In the genomic region with DNA sequence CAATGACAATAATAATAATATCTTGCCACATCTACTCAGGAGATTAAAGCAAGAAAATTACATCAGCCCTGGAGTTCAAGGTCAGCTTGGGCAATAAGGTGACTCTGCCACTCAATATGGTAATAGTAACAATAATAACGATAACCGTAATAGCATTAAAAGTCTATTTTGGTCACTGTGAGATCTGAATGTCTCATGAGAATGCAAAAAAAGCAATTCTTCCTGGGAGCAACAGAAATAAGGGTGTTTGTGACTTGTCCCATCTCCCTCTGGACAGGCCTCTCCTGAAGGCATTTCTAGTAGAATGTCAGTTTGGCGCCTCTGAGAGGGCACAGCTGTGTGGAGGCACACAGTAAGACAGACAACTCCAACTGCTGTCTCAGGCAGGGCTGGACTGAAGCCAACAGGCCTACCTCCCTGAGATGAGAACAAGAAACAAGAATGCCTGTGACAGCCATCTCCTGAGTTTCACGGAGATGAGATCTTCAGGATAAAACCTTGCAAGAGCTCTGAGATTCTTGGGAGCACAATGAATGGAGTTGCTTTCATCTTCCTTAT, we compare ENCODE assay signal across 18 mouse cellular contexts.
A peak's percentile ranks its signal among the peaks of the same experiment; 100 is the strongest.
DNase-seq lines count a peak whose midpoint lies in the region; ATAC-seq and TF ChIP-seq lines count a peak whose summit lies in the region.
"Had no signal": no experiment of that assay in that cellular context is flagged by ENCODE, and none has a peak within 500 bp of the region (broad histone marks: within the 10 kb centered on the region; RNA-seq: fewer than 3 reads in every experiment).

No protein-coding gene starts in this region.

- peaks cover 19% of the 10 kb centered on the region for H3K4me1 ChIP-seq in lung, embryonic 15.5 days
- no peaks in the 10 kb centered on the region; the same call in 1 of the 2 replicates for H3K4me1 ChIP-seq in cerebellum, adult 2 months (ENCODE audit: control insufficient read depth, insufficient read depth, low read length)

- H3K36me3 ChIP-seq in lung, embryonic 15.5 days: no peaks in the 10 kb centered on the region
- H3K36me3 ChIP-seq: G1E; heart, embryonic 15.5 days had no signal

- H3K27ac ChIP-seq in lung, embryonic 15.5 days: peak overlapping the region; percentile 43
- H3K27ac ChIP-seq in cerebellum, adult 2 months (ENCODE audit: insufficient read depth, low read length): no peak overlapping the region
- H3K27ac ChIP-seq: heart, embryonic 15.5 days; hindbrain, embryonic 14.5 days; liver, embryonic 14.5 days had no signal

- no peak overlapping the region for H3K4me3 ChIP-seq in lung, embryonic 15.5 days
- no peak overlapping the region for H3K4me3 ChIP-seq in cerebellum, adult 2 months (replicated peaks; ENCODE audit: insufficient read depth, low read depth, low read length)
- H3K4me3 ChIP-seq: erythroblast, embryonic 14.5 days; heart, embryonic 15.5 days had no signal

- intact Hi-C loops in heart, postnatal 36 days (cut with DNase I): loop anchor here (2.0 kb wide), 1 partner anchor 418 kb away; no protein-coding TSS in a partner anchor

- no peak for TF ChIP-seq CTCF in cerebellum, adult 2 months (IDR thresholded peaks at IDR 0.05; ENCODE audit: borderline replicate concordance, insufficient read depth, low read depth, low read length)

- no peak for TF ChIP-seq POLR2A in cerebellum, adult 2 months (IDR thresholded peaks at IDR 0.05; ENCODE audit: borderline replicate concordance, insufficient read depth, low read length)

- H3K9ac ChIP-seq in lung, embryonic 15.5 days: no peak overlapping the region
- H3K9ac ChIP-seq: heart, embryonic 15.5 days; hindbrain, embryonic 14.5 days; liver, embryonic 14.5 days had no signal

- 39% methylated on average over 4 of the region's 4 CpGs for whole genome bisulfite sequencing in lung, embryonic 15.5 days
- 90% methylated on average over 4 of the region's 4 CpGs for WGBS in cerebellum, adult 2 months

- peak; percentile 83; the same call in 1 of the 2 replicates for ATAC-seq in lung, embryonic 15.5 days (ENCODE audit: borderline replicate concordance, extremely low read depth, low FRiP score, low TSS enrichment)

- no peaks in the 10 kb centered on the region for H3K27me3 ChIP-seq in lung, embryonic 15.5 days
- H3K27me3 ChIP-seq in cerebellum, adult 2 months (ENCODE audit: control insufficient read depth, insufficient read depth, low read length): no peaks in the 10 kb centered on the region; the same call in 1 of the 2 replicates
- H3K27me3 ChIP-seq: heart, embryonic 15.5 days had no signal

- DNase-seq in heart, postnatal 4 days: peak; percentile 8
- no peak for DNase-seq in heart, postnatal 36 days
- DNase-seq in retina, postnatal 1 day: peak; percentile 53
- no peak for DNase-seq in retina, embryonic 14.5 days (ENCODE audit: low spot score)
- peak; percentile 62 to 86 for DNase-seq in lung, postnatal 4 days
- DNase-seq in cerebellum, adult 2 months: no peak
- DNase-seq: adrenal gland, adult 8-10 months; cerebellum, adult 9-11 months; heart, adult 18-20 months; kidney, adult 11 months; kidney, postnatal 25 days; thymus, adult 2 months had no signal

- H3K9me3 ChIP-seq in lung, embryonic 15.5 days: no peaks in the 10 kb centered on the region
- H3K9me3 ChIP-seq: G1E; heart, embryonic 15.5 days had no signal

- no peak overlapping the region for H3K4me2 ChIP-seq in lung, embryonic 15.5 days
- H3K4me2 ChIP-seq: heart, embryonic 15.5 days; hindbrain, embryonic 14.5 days had no signal

Comparison
In these comparisons a context has a peak if more than half of its experiments do, and no peak if none do; other contexts are left out.
1. DNase-seq: peak in heart, postnatal 4 days (single experiment), retina, postnatal 1 day (single experiment) and lung, postnatal 4 days (2 of 2); none in heart, postnatal 36 days (0 of 2), retina, embryonic 14.5 days (single experiment) and cerebellum, adult 2 months (0 of 2).